Mouse (Mus musculus): ENCODE measurements around the gene Elmo1. TPM values are rescaled to one million over a fixed set of nuclear protein-coding genes. Genes with fewer than 3 reads are reported as not detected.

Gene Elmo1
- polyA plus RNA-seq, 1 experiment from 2014 or later = 10.7 TPM

GRCm38 (mm10) chr13:20517702-20518101, 427.3 kb downstream of the Elmo1 start:
- ATAC-seq (replicated peaks; ENCODE audit: insufficient number of reproducible peaks, low FRiP score, low TSS enrichment) = no peak
- Histone ChIP-seq H3K36me3 (ENCODE audit: control insufficient read depth, insufficient read depth, low read length) (no peaks in the 10 kb centered on the region), H3K9me3 (replicated peaks; ENCODE audit: control insufficient read depth, low read length) (no peaks in the 10 kb centered on the region), H3K4me3 (ENCODE audit: low read depth, low read length) (no peak overlapping the region), H3K9ac (ENCODE audit: low read depth, low read length) (no peak overlapping the region), H3K4me1 (ENCODE audit: control insufficient read depth, insufficient read depth, low read length) (no peaks in the 10 kb centered on the region), H3K27ac (ENCODE audit: low read depth, low read length) (no peak overlapping the region), H3K27me3 (ENCODE audit: control insufficient read depth, insufficient read depth, low read length) (no peaks in the 10 kb centered on the region), H3K4me2 (no peak overlapping the region)
- 71% methylated on average over 4 of the region's 4 CpGs for WGBS (ENCODE audit: insufficient replicate concordance)

- no peak for ATAC-seq (replicated peaks; ENCODE audit: insufficient number of reproducible peaks, low FRiP score, low TSS enrichment)
- 73% methylated on average over 3 of the region's 3 CpGs for WGBS (ENCODE audit: insufficient replicate concordance)
- Histone ChIP-seq H3K36me3 (ENCODE audit: control insufficient read depth, insufficient read depth, low read length) (no peaks in the 10 kb centered on the region), H3K27me3 (ENCODE audit: control insufficient read depth, insufficient read depth, low read length) (no peaks in the 10 kb centered on the region), H3K4me3 (ENCODE audit: low read depth, low read length) (no peak overlapping the region), H3K4me2 (no peak overlapping the region), H3K4me1 (ENCODE audit: control insufficient read depth, insufficient read depth, low read length) (no peaks in the 10 kb centered on the region), H3K9me3 (replicated peaks; ENCODE audit: control insufficient read depth, low read length) (no peaks in the 10 kb centered on the region), H3K9ac (ENCODE audit: low read depth, low read length) (no peak overlapping the region), H3K27ac (ENCODE audit: low read depth, low read length) (no peak overlapping the region)
Measured at GRCm38 (mm10) chr13:20521492-20521891, 431.1 kb downstream of the Elmo1 start.

- Histone ChIP-seq H3K36me3 (ENCODE audit: control insufficient read depth, insufficient read depth, low read length) (no peaks in the 10 kb centered on the region), H3K4me1 (ENCODE audit: control insufficient read depth, insufficient read depth, low read length) (no peaks in the 10 kb centered on the region), H3K9ac (ENCODE audit: low read depth, low read length) (no peak overlapping the region), H3K4me3 (ENCODE audit: low read depth, low read length) (no peak overlapping the region), H3K27me3 (ENCODE audit: control insufficient read depth, insufficient read depth, low read length) (no peaks in the 10 kb centered on the region), H3K27ac (ENCODE audit: low read depth, low read length) (no peak overlapping the region), H3K4me2 (no peak overlapping the region), H3K9me3 (replicated peaks; ENCODE audit: control insufficient read depth, low read length) (no peaks in the 10 kb centered on the region)
- no peak for ATAC-seq (replicated peaks; ENCODE audit: insufficient number of reproducible peaks, low FRiP score, low TSS enrichment)
- 66% methylated on average over 1 of the region's 1 CpGs for WGBS (ENCODE audit: insufficient replicate concordance)
Measured at GRCm38 (mm10) chr13:20523671-20524070, 433.3 kb downstream of the Elmo1 start.

- Histone ChIP-seq H3K4me2 (no peak overlapping the region), H3K9ac (ENCODE audit: low read depth, low read length) (no peak overlapping the region), H3K9me3 (replicated peaks; ENCODE audit: control insufficient read depth, low read length) (no peaks in the 10 kb centered on the region), H3K27me3 (ENCODE audit: control insufficient read depth, insufficient read depth, low read length) (no peaks in the 10 kb centered on the region), H3K4me1 (ENCODE audit: control insufficient read depth, insufficient read depth, low read length) (no peaks in the 10 kb centered on the region), H3K36me3 (ENCODE audit: control insufficient read depth, insufficient read depth, low read length) (no peaks in the 10 kb centered on the region), H3K4me3 (ENCODE audit: low read depth, low read length) (no peak overlapping the region), H3K27ac (ENCODE audit: low read depth, low read length) (no peak overlapping the region)
- WGBS (ENCODE audit: insufficient replicate concordance) = 65% methylated on average over 4 of the region's 4 CpGs
- no peak for ATAC-seq (replicated peaks; ENCODE audit: insufficient number of reproducible peaks, low FRiP score, low TSS enrichment)
Measured at GRCm38 (mm10) chr13:20525844-20526243, 435.4 kb downstream of the Elmo1 start.

- WGBS (ENCODE audit: insufficient replicate concordance) = 84% methylated on average over 1 of the region's 1 CpGs
- Histone ChIP-seq H3K27ac (ENCODE audit: low read depth, low read length) (no peak overlapping the region), H3K36me3 (ENCODE audit: control insufficient read depth, insufficient read depth, low read length) (no peaks in the 10 kb centered on the region), H3K4me2 (no peak overlapping the region), H3K4me1 (ENCODE audit: control insufficient read depth, insufficient read depth, low read length) (no peaks in the 10 kb centered on the region), H3K4me3 (ENCODE audit: low read depth, low read length) (no peak overlapping the region), H3K27me3 (ENCODE audit: control insufficient read depth, insufficient read depth, low read length) (no peaks in the 10 kb centered on the region), H3K9me3 (replicated peaks; ENCODE audit: control insufficient read depth, low read length) (no peaks in the 10 kb centered on the region), H3K9ac (ENCODE audit: low read depth, low read length) (no peak overlapping the region)
- ATAC-seq (replicated peaks; ENCODE audit: insufficient number of reproducible peaks, low FRiP score, low TSS enrichment) = no peak
Measured at GRCm38 (mm10) chr13:20537053-20537452, 446.7 kb downstream of the Elmo1 start.

GRCm38 (mm10) chr13:20537487-20537886, 447.1 kb downstream of the Elmo1 start:
- Histone ChIP-seq H3K4me1 (ENCODE audit: control insufficient read depth, insufficient read depth, low read length) (no peaks in the 10 kb centered on the region), H3K4me3 (ENCODE audit: low read depth, low read length) (no peak overlapping the region), H3K36me3 (ENCODE audit: control insufficient read depth, insufficient read depth, low read length) (no peaks in the 10 kb centered on the region), H3K4me2 (no peak overlapping the region), H3K9me3 (replicated peaks; ENCODE audit: control insufficient read depth, low read length) (no peaks in the 10 kb centered on the region), H3K27me3 (ENCODE audit: control insufficient read depth, insufficient read depth, low read length) (no peaks in the 10 kb centered on the region), H3K9ac (ENCODE audit: low read depth, low read length) (no peak overlapping the region), H3K27ac (ENCODE audit: low read depth, low read length) (no peak overlapping the region)
- WGBS (ENCODE audit: insufficient replicate concordance) = 65% methylated on average over 2 of the region's 2 CpGs
- no peak for ATAC-seq (replicated peaks; ENCODE audit: insufficient number of reproducible peaks, low FRiP score, low TSS enrichment)

- Histone ChIP-seq H3K27me3 (ENCODE audit: control insufficient read depth, insufficient read depth, low read length) (no peaks in the 10 kb centered on the region), H3K9ac (ENCODE audit: low read depth, low read length) (no peak overlapping the region), H3K4me1 (ENCODE audit: control insufficient read depth, insufficient read depth, low read length) (no peaks in the 10 kb centered on the region), H3K9me3 (replicated peaks; ENCODE audit: control insufficient read depth, low read length) (no peaks in the 10 kb centered on the region), H3K36me3 (ENCODE audit: control insufficient read depth, insufficient read depth, low read length) (no peaks in the 10 kb centered on the region), H3K4me3 (ENCODE audit: low read depth, low read length) (no peak overlapping the region), H3K27ac (ENCODE audit: low read depth, low read length) (no peak overlapping the region), H3K4me2 (no peak overlapping the region)
- ATAC-seq (replicated peaks; ENCODE audit: insufficient number of reproducible peaks, low FRiP score, low TSS enrichment) = no peak
- WGBS (ENCODE audit: insufficient replicate concordance) = 51% methylated on average over 12 of the region's 12 CpGs
Measured at GRCm38 (mm10) chr13:20538216-20539070, 448.0 kb downstream of the Elmo1 start.

- Histone ChIP-seq H3K4me2 (no peak overlapping the region), H3K4me1 (ENCODE audit: control insufficient read depth, insufficient read depth, low read length) (no peaks in the 10 kb centered on the region), H3K27me3 (ENCODE audit: control insufficient read depth, insufficient read depth, low read length) (no peaks in the 10 kb centered on the region), H3K9me3 (replicated peaks; ENCODE audit: control insufficient read depth, low read length) (no peaks in the 10 kb centered on the region), H3K36me3 (ENCODE audit: control insufficient read depth, insufficient read depth, low read length) (no peaks in the 10 kb centered on the region), H3K27ac (ENCODE audit: low read depth, low read length) (no peak overlapping the region), H3K4me3 (ENCODE audit: low read depth, low read length) (no peak overlapping the region), H3K9ac (ENCODE audit: low read depth, low read length) (no peak overlapping the region)
- no peak for ATAC-seq (replicated peaks; ENCODE audit: insufficient number of reproducible peaks, low FRiP score, low TSS enrichment)
- 82% methylated on average over 2 of the region's 2 CpGs for WGBS (ENCODE audit: insufficient replicate concordance)
Measured at GRCm38 (mm10) chr13:20539631-20540030, 449.2 kb downstream of the Elmo1 start.
